Mouse (Mus musculus) testis, adult 2 months (tissue): Measurements from ENCODE around the gene Ppp1r12b. TPM values are rescaled to one million over a fixed set of nuclear protein-coding genes. Genes with fewer than 3 reads are reported as not detected.

Source experiments
- H3K27ac ChIP-seq: fragments of 200-500 bp; 2 replicates; pipeline ENCODE4 v1.5.1; 2012; ENCODE audit warnings: low read depth, low read length; ENCODE audit not compliant: control insufficient read depth, insufficient read depth
- H3K27me3 ChIP-seq: fragments of 200-500 bp; 2 replicates; pipeline ENCODE4 v1.6.1; 2012; ENCODE audit warnings: mild to moderate bottlenecking, low read length, moderate library complexity; ENCODE audit not compliant: control insufficient read depth, insufficient read depth
- H3K36me3 ChIP-seq: fragments of 200-500 bp; 2 replicates; pipeline ENCODE4 v1.6.1; 2012; ENCODE audit warnings: mild to moderate bottlenecking, low read length; ENCODE audit not compliant: control insufficient read depth, insufficient read depth
- H3K4me1 ChIP-seq: fragments of 200-500 bp; 2 replicates; pipeline ENCODE4 v1.6.1; 2012; ENCODE audit warnings: low read length; ENCODE audit not compliant: control insufficient read depth, insufficient read depth
- H3K4me3 ChIP-seq: fragments of 200-500 bp; 2 replicates; pipeline ENCODE4 v1.5.1; 2012; ENCODE audit warnings: low read depth, mild to moderate bottlenecking, low read length, moderate library complexity, mixed read lengths; ENCODE audit not compliant: control insufficient read depth
- CTCF ChIP-seq: fragments of 200-500 bp; IDR thresholded peaks from 2 replicates; pipeline ENCODE4 v1.5.1; 2012; ENCODE audit warnings: low read depth, mild to moderate bottlenecking, inconsistent platforms, low read length, moderate library complexity; ENCODE audit not compliant: control insufficient read depth, insufficient read depth, insufficient replicate concordance
- POLR2A ChIP-seq: fragments of 200-500 bp; IDR thresholded peaks from 2 replicates; pipeline ENCODE4 v1.6.1; 2012; ENCODE audit warnings: low read depth, mild to moderate bottlenecking, inconsistent platforms, low read length, moderate library complexity; ENCODE audit not compliant: control insufficient read depth
- polyA plus RNA-seq: library from polyadenylated mRNA; depleted of rRNA; stranded (reverse); fragments of >200 nt; gene quantifications from 2 replicates; pipeline ENCODE4 v1.2.3, GENCODE M21; 2012; rRNA removed

Gene Ppp1r12b
- polyA plus RNA-seq = 7.1 and 8.1 TPM in 2 replicates

- peak within 1 kb of the TSS; percentile 82 for H3K4me3 ChIP-seq
- no peaks in the 10 kb centered on the region for H3K36me3 ChIP-seq
- H3K27ac ChIP-seq = peak within 1 kb of the TSS; percentile 34
- TF ChIP-seq POLR2A (peak; percentile 82), CTCF (0 out of 2 replicates have a peak, but pooled peaks have one; percentile 14)
- 0 out of 2 replicates have a peak, but pooled peaks cover 2% of the 10 kb centered on the region for H3K4me1 ChIP-seq
- no peaks in the 10 kb centered on the region for H3K27me3 ChIP-seq
These were observed at the start of gene Ppp1r12b for GRCm38 (mm10) chr1:134955637-134956176. Gene Ppp1r12b, minus strand, starts transcription at chr1:134955942.

- no peaks in the 10 kb centered on the region for H3K4me1 ChIP-seq
- no peaks in the 10 kb centered on the region for H3K27me3 ChIP-seq
- no peaks in the 10 kb centered on the region for H3K36me3 ChIP-seq
- no peak overlapping the region for H3K27ac ChIP-seq
- no peak overlapping the region for H3K4me3 ChIP-seq
- no peak for TF ChIP-seq CTCF
- TF ChIP-seq POLR2A = no peak
These were observed 47.6 kb upstream of the Ppp1r12b start for GRCm38 (mm10) chr1:135003346-135003745.

GRCm38 (mm10) chr1:135000527-135000926, 44.8 kb upstream of the Ppp1r12b start:
- no peaks in the 10 kb centered on the region for H3K4me1 ChIP-seq
- no peaks in the 10 kb centered on the region for H3K27me3 ChIP-seq
- H3K4me3 ChIP-seq = no peak overlapping the region
- no peaks in the 10 kb centered on the region for H3K36me3 ChIP-seq
- TF ChIP-seq POLR2A (no peak), CTCF (no peak)
- H3K27ac ChIP-seq = no peak overlapping the region

- no peak overlapping the region for H3K4me3 ChIP-seq
- H3K27me3 ChIP-seq = no peaks in the 10 kb centered on the region
- TF ChIP-seq POLR2A (no peak), CTCF (no peak)
- H3K36me3 ChIP-seq = no peaks in the 10 kb centered on the region
- no peak overlapping the region for H3K27ac ChIP-seq
- H3K4me1 ChIP-seq = no peaks in the 10 kb centered on the region
These were observed 42.5 kb upstream of the Ppp1r12b start for GRCm38 (mm10) chr1:134998231-134998630.

- Histone ChIP-seq H3K27ac (no peak overlapping the region), H3K4me1 (no peaks in the 10 kb centered on the region), H3K4me3 (no peak overlapping the region), H3K27me3 (no peaks in the 10 kb centered on the region), H3K36me3 (no peaks in the 10 kb centered on the region)
- TF ChIP-seq CTCF (no peak), POLR2A (no peak)
These were observed 41.8 kb upstream of the Ppp1r12b start for GRCm38 (mm10) chr1:134997568-134997967.

- Histone ChIP-seq H3K27me3 (no peaks in the 10 kb centered on the region), H3K4me1 (no peaks in the 10 kb centered on the region), H3K36me3 (no peaks in the 10 kb centered on the region), H3K27ac (no peak overlapping the region), H3K4me3 (no peak overlapping the region)
- TF ChIP-seq POLR2A (no peak), CTCF (no peak)
These were observed 40.7 kb upstream of the Ppp1r12b start for GRCm38 (mm10) chr1:134996471-134996870.

- no peak overlapping the region for H3K27ac ChIP-seq
- no peaks in the 10 kb centered on the region for H3K4me1 ChIP-seq
- TF ChIP-seq POLR2A (no peak), CTCF (no peak)
- no peaks in the 10 kb centered on the region for H3K36me3 ChIP-seq
- H3K4me3 ChIP-seq = no peak overlapping the region
- H3K27me3 ChIP-seq = no peaks in the 10 kb centered on the region
These were observed 40.2 kb upstream of the Ppp1r12b start for GRCm38 (mm10) chr1:134995954-134996353.

- H3K4me1 ChIP-seq = no peaks in the 10 kb centered on the region
- H3K36me3 ChIP-seq = no peaks in the 10 kb centered on the region
- no peaks in the 10 kb centered on the region for H3K27me3 ChIP-seq
- no peak overlapping the region for H3K27ac ChIP-seq
- H3K4me3 ChIP-seq = no peak overlapping the region
- no peak for TF ChIP-seq CTCF
- no peak for TF ChIP-seq POLR2A
These were observed 39.7 kb upstream of the Ppp1r12b start for GRCm38 (mm10) chr1:134995437-134995836.
